Mouse (Mus musculus) thymus, postnatal 36 days (tissue): ENCODE results near the gene Gm20388.

Source experiments
- DNase-seq, 2 experiments: peaks; one replicate each; pipeline ENCODE4 v3.0.0; 2022; ENCODE audit warnings: mixed read lengths in 2 of 2

Gm20388 gene

DNA sequence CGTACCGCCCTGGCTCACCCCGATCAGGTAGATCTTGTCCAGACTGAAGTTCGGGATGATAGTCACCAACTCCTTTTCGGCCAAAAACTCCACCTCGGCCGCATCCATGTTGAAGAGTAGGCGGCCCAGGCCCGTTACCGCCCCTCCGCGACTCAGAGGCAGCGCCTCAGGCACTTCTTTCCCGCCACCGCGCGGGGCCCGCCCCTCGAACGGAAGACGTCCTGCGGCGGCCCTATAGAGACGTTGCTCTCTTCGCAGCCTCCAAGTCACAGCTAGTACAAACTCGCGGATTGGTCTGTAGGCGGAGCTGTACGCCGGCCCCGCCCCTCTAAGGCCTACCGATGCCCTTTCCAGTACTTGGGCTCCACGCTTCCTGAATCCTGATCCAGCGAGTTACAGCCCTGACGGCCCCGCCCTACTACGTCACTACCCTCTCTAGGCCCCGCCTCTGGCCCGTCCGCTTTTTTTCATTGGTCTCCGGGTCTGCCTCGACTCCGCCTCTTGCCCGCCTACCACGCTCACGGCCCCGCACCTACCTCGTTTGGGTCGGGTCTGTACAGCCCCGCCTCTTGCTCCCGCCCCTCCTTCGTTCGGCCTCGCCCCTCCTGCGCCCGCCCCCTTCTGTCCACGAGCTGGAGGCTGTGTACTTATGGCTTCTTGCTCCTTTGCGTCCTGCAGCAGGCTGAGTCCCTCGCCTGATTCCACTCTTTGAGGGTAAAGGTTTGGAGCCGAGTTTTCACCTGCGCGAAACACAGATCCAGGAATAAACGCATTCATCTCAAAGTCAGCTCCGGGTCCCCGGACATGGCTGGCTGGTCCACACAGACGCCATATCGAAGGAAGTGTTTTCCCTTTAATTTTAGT is 678.5 kb downstream of the Gm20388 start, which contains the start of gene Gins2:
Gene Gins2, minus strand, starts transcription at position 397 of the 864 bp plus-strand sequence.
- peak; percentile 99 to 100 for DNase-seq

GRCm38 (mm10) chr8:120589921-120590320 is 679.3 kb downstream of the Gm20388 start:
- no peak for DNase-seq

DNA sequence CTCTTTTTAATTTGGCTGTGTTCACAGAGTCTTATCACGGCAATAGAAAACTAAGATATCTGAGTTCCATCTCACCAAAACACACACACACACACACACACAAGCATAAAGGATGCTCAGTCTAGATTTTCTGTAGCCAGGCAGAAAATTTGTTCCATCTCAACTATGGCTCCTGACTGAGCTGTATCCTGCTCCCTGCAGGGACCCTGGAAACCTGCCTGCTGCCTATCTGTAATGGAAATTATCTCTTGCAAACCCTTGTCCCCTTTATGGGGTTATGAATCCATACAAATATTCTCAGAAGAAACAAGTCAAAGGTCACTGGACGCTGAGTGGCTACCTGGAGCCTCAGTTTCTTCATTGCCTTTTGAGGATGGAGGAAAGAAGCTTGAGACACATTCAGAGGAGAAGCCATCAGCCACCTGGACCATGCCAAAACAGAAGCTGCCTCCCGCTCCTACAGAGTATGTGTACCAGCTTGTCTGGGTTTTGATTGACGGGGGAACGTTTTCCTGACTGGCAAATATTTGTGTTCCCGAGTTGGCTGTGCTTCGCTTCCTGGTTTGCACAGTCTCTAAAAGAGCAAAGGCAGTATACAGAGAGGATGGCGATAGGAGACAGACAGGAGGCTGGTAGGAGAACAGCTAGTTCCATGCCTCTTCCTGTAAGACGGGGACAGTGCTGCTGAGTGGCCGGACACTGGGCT is 681.1 kb downstream of the Gm20388 start:
- no peak for DNase-seq

DNA sequence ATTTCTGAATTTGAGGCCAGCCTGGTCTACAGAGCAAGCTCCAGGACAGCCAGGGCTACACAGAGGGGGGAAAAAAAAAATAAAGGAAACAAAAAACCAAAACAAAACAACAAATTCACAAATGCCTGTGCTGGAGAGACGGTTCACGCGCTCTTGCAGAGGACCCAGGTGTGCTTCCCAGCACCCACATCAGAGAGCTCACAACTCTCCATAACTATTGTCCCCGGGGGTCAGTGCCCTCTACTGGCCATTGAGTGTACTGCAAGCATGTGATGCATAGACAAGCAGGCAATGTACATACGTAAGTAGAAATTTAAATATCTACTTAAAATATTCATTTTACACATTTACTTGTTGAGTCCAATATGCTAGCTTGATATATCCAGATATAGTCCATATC is 683.9 kb downstream of the Gm20388 start:
- no peak for DNase-seq

GRCm38 (mm10) chr8:120595963-120596362 is 685.3 kb downstream of the Gm20388 start:
- DNase-seq, result peak in 1 of 2 experiments; percentile 59

GRCm38 (mm10) chr8:120598579-120598978 is 687.9 kb downstream of the Gm20388 start:
- DNase-seq, result no peak

DNA sequence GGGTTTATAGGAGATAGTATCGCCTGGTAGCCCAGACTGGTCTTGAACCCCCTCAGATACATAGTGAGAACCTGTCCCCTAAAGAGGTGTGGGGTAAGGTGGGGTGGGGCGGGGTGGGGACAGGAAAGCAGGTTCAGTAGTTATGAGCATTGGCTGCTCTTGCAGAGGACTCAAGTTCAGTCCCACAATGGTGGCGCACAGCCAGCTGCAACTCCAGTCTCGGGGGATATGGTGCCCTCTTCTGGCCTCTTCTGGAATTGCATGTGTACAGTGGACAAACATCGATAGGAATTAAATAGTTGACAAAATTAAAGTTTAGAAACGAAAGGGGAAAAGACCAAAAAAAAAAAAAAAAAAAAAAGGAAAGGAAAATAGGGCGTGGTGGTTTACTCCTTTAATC is 688.9 kb downstream of the Gm20388 start:
- DNase-seq, result peak; percentile 74 to 77

DNA sequence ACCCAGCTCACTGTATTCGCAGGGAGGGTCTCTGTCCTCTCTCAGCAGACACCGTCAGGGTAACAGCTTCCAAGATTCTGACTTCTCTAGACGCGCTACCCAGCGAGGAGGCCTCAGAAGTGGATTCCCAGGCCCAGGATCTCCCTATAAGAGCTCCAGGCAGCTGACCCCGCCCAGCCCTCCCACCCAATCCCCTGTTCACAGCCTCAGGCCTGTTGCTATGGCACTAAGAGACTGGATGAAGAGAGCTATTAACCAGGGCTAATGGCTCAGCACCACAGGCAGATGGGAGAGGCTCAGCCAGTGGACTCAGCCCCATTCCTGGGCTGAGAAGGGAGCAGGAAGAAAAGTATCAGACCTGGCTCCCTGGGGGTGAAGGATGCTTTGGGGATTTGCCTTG is 692.0 kb downstream of the Gm20388 start:
- DNase-seq, result no peak

DNA sequence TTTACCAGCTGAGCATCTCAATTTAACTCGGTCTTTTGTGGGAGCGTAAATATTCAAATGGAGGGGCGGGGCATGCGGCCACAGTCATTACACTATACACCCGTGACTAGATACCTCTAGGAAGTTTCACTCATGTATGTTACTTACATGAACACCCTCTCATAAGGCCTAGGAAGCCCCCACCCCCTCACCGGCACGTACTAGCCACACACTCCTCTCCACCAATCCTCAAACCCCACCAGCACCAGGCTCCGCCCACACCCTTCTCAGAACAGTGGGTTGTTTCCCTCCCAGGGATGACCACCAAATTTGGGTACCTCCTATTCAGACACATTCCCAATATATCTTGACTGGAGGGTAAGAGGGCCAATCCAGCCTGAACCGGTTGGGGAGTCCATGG is 696.8 kb downstream of the Gm20388 start:
- no peak for DNase-seq

DNA sequence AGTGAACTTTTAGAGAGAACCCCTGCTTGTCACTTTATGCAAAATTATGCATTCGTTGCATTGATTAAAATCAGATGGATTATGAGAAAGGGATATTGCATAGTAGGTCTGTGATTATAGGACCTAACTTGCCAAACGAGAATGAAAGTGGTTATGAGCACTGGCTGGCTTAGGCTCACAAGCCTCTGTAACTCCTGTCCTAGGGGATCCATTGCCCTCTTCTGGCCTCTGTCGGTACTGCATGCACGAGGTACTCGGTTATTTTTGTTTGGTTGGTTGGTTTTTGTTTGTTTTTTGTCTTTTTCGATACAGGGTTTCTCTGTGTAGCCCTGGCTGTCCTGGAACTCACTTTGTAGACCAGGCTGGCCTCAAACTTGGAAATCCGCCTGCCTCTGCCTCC is 697.2 kb downstream of the Gm20388 start:
- DNase-seq, result peak; percentile 71 to 80

DNA sequence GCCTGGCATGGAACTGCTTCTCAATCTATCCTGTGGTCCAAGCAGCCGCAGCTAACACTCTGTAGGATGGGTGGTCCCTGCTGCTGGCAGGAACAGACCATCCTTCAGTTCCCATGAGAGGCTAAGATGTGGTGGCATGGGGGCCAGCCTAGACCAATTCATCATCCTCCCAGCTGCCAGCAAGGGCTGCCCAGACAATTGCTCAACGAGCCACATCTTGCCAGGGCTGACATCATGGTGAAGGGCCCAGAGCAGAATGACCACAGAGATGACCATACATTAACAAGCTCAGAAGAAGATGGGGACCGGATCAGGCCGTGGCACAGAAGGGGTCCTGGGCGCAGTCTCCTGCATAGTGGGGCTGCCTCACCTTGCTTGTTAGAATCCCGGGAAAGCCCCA is 700.2 kb downstream of the Gm20388 start:
- DNase-seq, result no peak

GRCm38 (mm10) chr8:120614491-120614890 is 703.9 kb downstream of the Gm20388 start:
- DNase-seq, result no peak

GRCm38 (mm10) chr8:120616663-120617626 is 706.3 kb downstream of the Gm20388 start:
- no peak for DNase-seq

- peak; percentile 47 to 66 for DNase-seq
Observed at GRCm38 (mm10) chr8:120618110-120618509, 707.5 kb downstream of the Gm20388 start.

GRCm38 (mm10) chr8:120619235-120620180 is 708.9 kb downstream of the Gm20388 start:
- DNase-seq, result no peak

DNA sequence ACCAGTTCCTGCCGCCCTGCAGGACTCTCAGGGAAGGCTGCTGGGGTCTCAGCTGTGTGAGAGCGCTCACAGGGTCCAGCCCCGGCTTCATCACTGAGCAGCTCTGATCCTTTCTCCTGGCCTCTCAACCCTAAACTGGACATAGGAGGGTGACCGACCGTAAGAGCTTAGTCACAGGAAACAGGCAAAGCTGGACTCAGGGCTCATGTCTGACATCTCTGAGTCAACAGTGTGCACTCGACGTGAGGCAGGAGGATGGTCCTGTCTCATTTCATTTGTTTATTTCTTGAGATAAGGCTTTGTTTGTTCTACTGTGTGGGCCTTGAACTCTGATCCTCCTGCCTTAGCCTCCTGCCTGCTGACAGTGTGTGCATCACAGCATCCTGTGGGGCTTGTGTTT is 709.8 kb downstream of the Gm20388 start:
- no peak for DNase-seq

DNA sequence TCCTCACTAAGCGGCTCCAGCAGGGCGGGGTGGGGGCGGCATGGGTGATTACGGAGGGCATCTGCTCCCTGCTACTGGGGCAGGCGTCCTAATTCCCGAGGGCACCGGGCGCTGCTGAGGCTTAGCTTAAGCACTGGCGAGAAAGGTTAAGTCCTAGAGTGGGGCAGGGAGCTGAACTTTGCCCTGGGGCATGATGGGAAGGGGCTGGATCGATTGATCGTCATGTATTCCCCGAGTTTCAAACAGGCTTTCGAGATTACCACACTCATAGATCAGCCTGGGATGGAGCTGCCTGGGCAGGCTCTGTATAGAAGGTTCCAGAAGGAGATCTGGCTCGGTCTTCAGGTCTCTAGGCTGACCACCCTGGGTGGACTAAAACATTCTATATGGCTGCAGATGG is 711.5 kb downstream of the Gm20388 start:
- no peak for DNase-seq

GRCm38 (mm10) chr8:120623608-120624007 is 713.0 kb downstream of the Gm20388 start:
- DNase-seq, result no peak

DNA sequence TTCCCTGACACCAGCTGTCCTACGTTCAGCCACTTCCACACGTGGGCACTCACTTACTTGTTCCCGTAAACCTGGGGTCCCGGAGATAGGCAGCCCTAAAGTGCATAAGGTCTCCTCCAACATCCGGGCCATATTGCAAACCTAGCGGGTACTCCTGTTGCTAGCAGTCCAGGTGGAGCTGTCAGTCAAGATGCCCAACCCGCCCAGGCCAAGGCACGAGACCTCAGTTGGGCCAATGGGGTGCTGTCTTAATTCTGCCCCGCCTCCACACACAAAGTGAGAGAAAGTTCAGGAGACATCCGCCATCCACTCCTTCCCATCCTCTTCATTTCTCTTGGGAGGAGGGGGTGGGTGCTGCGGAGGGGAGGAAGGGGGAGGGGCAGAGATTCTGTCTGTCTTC is 715.8 kb downstream of the Gm20388 start:
- DNase-seq, result no peak

DNA sequence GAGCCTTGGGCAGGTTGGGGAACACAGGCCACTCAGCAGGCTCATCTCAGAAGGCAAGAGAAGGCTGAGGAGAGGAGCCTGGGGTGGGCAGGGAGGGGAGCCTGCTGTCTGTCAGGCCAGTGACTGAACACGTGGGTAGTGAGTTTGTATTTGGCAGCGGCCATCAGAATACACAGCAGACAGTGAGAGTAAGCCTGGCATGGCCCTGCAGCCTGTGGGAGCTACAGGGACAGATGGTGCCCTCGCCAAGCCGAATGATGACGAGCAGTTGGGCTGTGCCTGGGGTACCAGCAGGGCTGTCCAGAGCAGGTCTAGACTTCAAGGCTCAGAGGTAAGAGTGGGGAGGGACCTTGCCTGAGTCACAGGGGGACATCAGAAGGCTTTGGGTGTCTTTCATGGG is 716.7 kb downstream of the Gm20388 start:
- no peak for DNase-seq

GRCm38 (mm10) chr8:120630031-120630430 is 719.4 kb downstream of the Gm20388 start:
- DNase-seq, result no peak

- no peak for DNase-seq
Observed at GRCm38 (mm10) chr8:120630848-120631247, 720.2 kb downstream of the Gm20388 start.
